In genomic region chr6:91634417-91634816, GRCm38 (mm10) we compare ENCODE assay signal across 13 mouse cellular contexts. TPM values are rescaled to one million over a fixed set of nuclear protein-coding genes. Genes with fewer than 3 reads are reported as not detected.
DNase-seq lines count a peak whose midpoint lies in the region; TF ChIP-seq lines count a peak whose summit lies in the region.
"Had no signal": no experiment of that assay in that cellular context is flagged by ENCODE, and none has a peak within 500 bp of the region (broad histone marks: within the 10 kb centered on the region; RNA-seq: fewer than 3 reads in every experiment).

No protein-coding gene starts in this region.

- DNase-seq in A20 (ENCODE audit: low read depth, low spot score) (peak; percentile 16), CH12.LX (ENCODE audit: extremely low read depth) (peak; percentile 33), liver (no peak)
- DNase-seq in adrenal gland, postnatal 25 days: no peak
- DNase-seq: B cell, adult 2 months; cerebellum, adult 11 months; cerebellum, adult 11-12 months; cerebellum, adult 18-20 months; cerebellum, adult 2 months; cerebellum, adult 8-10 months; cerebellum, adult 9-10 months had no signal

- TF ChIP-seq POLR2A in CH12.LX (IDR thresholded peaks at IDR 0.05; ENCODE audit: low read depth, low read length): no peak

- no peak for TF ChIP-seq CTCF in CH12.LX (conservative IDR thresholded peaks at IDR 0.05 in 1 of 2, IDR thresholded peaks at IDR 0.05 in 1 of 2; ENCODE audit: low read depth in 2 of 2, low read length in 2 of 2)

- no peaks in the 10 kb centered on the region for H3K79me2 ChIP-seq in CH12.LX (replicated peaks; ENCODE audit: control insufficient read depth, extremely low read depth, insufficient read depth, poor library complexity, severe bottlenecking)

- H3K36me3 ChIP-seq in CH12.LX (replicated peaks in 1 of 2; ENCODE audit: control insufficient read depth in 1 of 2, insufficient read depth in 1 of 2, low read length in 1 of 2): no peaks in the 10 kb centered on the region
- H3K36me3 ChIP-seq: G1E had no signal

- TF ChIP-seq RAD21 in CH12.LX (IDR thresholded peaks at IDR 0.05; ENCODE audit: low read depth, low read length): no peak

- H3K4me3 ChIP-seq in CH12.LX (replicated peaks in 1 of 3; ENCODE audit: low read depth in 2 of 3, low read length in 2 of 3, poor library complexity in 1 of 3): no peak overlapping the region

- no peak overlapping the region for H3K27ac ChIP-seq in CH12.LX (ENCODE audit: insufficient read depth, low read depth)

- peaks cover 5% of the 10 kb centered on the region for H3K9me3 ChIP-seq in CH12.LX (replicated peaks; ENCODE audit: low read length)
- H3K9me3 ChIP-seq: G1E had no signal

- H3K4me1 ChIP-seq in CH12.LX (ENCODE audit: control insufficient read depth in 1 of 2, insufficient read depth in 2 of 2): peaks cover 0 to 26% of the 10 kb centered on the region in 2 experiments; a peak in 2 of 4 replicates

- dilution Hi-C loops in CH12.LX (cut with MboI; ENCODE audit: extremely low pct_ligation_motif_present, extremely low pct_unique_long_range_greater_than_20kb, low sequenced_read_pairs): no loop called here

- TF ChIP-seq EP300 in CH12.LX (IDR thresholded peaks at IDR 0.05; ENCODE audit: low read length): no peak

- no peak overlapping the region for H3K9ac ChIP-seq in CH12.LX (ENCODE audit: insufficient read depth, low read depth)

- H3K27me3 ChIP-seq in CH12.LX (replicated peaks): no peaks in the 10 kb centered on the region
- H3K27me3 ChIP-seq: Patski had no signal

- in situ Hi-C loops in CH12.LX (cut with MboI; ENCODE audit: low pct_ligation_motif_present, low pct_unique_long_range_greater_than_20kb, low sequenced_read_pairs): no loop called here

- H3K4me2 ChIP-seq in CH12.LX (ENCODE audit: insufficient read depth, low read depth, poor library complexity, severe bottlenecking): no peak overlapping the region

TF ChIP-seq in CH12.LX, 34 proteins besides CTCF, POLR2A, EP300 and RAD21:
- TF ChIP-seq KAT2A (IDR thresholded peaks at IDR 0.05; ENCODE audit: insufficient replicate concordance, low read length) (no peak), SIN3A (IDR thresholded peaks at IDR 0.05; ENCODE audit: low read length) (no peak), USF2 (conservative IDR thresholded peaks at IDR 0.05; ENCODE audit: low read depth, low read length) (no peak), MAFK (IDR thresholded peaks at IDR 0.05; ENCODE audit: insufficient replicate concordance, low read length) (no peak), TBP (conservative IDR thresholded peaks at IDR 0.05; ENCODE audit: low read depth, low read length) (peak; percentile 94), USF1 (IDR thresholded peaks at IDR 0.05; ENCODE audit: low read depth, low read length) (no peak), NELFE (IDR thresholded peaks at IDR 0.05; ENCODE audit: low read depth, low read length) (no peak)
TF ChIP-seq in CH12.LX: peak in this region for 1.

RNA-seq across cellular contexts. Expression of gene Slc6a6, which starts 49.4 kb away (rescaled TPM):
- total RNA-seq in CH12.LX (2012; rRNA removed) (28.9 and 31.3 TPM in 2 replicates), CH12.LX (2014; rRNA removed) (28.4 and 30.1 TPM in 2 replicates)
- 42.6 and 56.0 TPM in 2 replicates for polyA plus RNA-seq in CH12.LX (2012; ENCODE audit: insufficient read length, low read depth)
- 598 and 906 TPM in 2 replicates for total RNA-seq in adrenal gland, postnatal 25 days (2021)

Comparison
In these comparisons a context has a peak if more than half of its experiments do, and no peak if none do; other contexts are left out.
1. DNase-seq: peak in A20 (single experiment) and CH12.LX (single experiment); none in adrenal gland, postnatal 25 days (single experiment) and liver (single experiment).
2. RNA of gene Slc6a6, which starts 49.4 kb away (total RNA-seq): 598 to 906 TPM in adrenal gland, postnatal 25 days; 28.4 to 31.3 TPM in CH12.LX; every median in the first group is over 10 times any median in the second.